In genomic region chr13:92356376-92356775, GRCm38 (mm10) we compare ENCODE assay signal across 10 mouse cellular contexts. TPM values are rescaled to one million over a fixed set of nuclear protein-coding genes. Genes with fewer than 3 reads are reported as not detected.
DNase-seq lines count a peak whose midpoint lies in the region; ATAC-seq lines count a peak whose summit lies in the region.
"Had no signal": no experiment of that assay in that cellular context is flagged by ENCODE, and none has a peak within 500 bp of the region (broad histone marks: within the 10 kb centered on the region; RNA-seq: fewer than 3 reads in every experiment).

No protein-coding gene starts in this region.

- no peaks in the 10 kb centered on the region for H3K9me3 ChIP-seq in kidney, embryonic 14.5 days (ENCODE audit: control insufficient read depth, low read length)
- no peaks in the 10 kb centered on the region for H3K9me3 ChIP-seq in embryonic facial prominence, embryonic 11.5 days (replicated peaks; ENCODE audit: control insufficient read depth, low read length)
- no peaks in the 10 kb centered on the region for H3K9me3 ChIP-seq in hindbrain, embryonic 12.5 days (replicated peaks)

- intact Hi-C loops in left cerebral cortex, postnatal 36 days (cut with DNase I), result loop anchor here (5.0 kb wide), 3 partner anchors 71 to 386 kb away; partner anchors contain the start of genes Ankrd34b and Fam151b

- H3K27me3 ChIP-seq in kidney, embryonic 14.5 days (ENCODE audit: control insufficient read depth, insufficient read depth, low read length), result no peaks in the 10 kb centered on the region
- H3K27me3 ChIP-seq in embryonic facial prominence, embryonic 11.5 days (ENCODE audit: control insufficient read depth, insufficient read depth, low read length), result no peaks in the 10 kb centered on the region
- no peaks in the 10 kb centered on the region for H3K27me3 ChIP-seq in hindbrain, embryonic 12.5 days

- peaks cover 17% of the 10 kb centered on the region for H3K36me3 ChIP-seq in kidney, embryonic 14.5 days (ENCODE audit: control insufficient read depth, insufficient read depth, low read length)
- no peaks in the 10 kb centered on the region for H3K36me3 ChIP-seq in embryonic facial prominence, embryonic 11.5 days (replicated peaks; ENCODE audit: control insufficient read depth, insufficient read depth, low read depth, low read length)
- peaks cover 5% of the 10 kb centered on the region; the same call in 1 of the 2 replicates for H3K36me3 ChIP-seq in hindbrain, embryonic 12.5 days

- H3K4me2 ChIP-seq in kidney, embryonic 14.5 days (replicated peaks; ENCODE audit: low read depth, low read length), result peak overlapping the region; percentile 91
- peak overlapping the region; percentile 70 for H3K4me2 ChIP-seq in embryonic facial prominence, embryonic 11.5 days (ENCODE audit: low read depth, low read length)
- peak overlapping the region; percentile 96 for H3K4me2 ChIP-seq in hindbrain, embryonic 12.5 days (replicated peaks)

- H3K27ac ChIP-seq in kidney, embryonic 14.5 days (ENCODE audit: low read depth, low read length), result no peak overlapping the region
- H3K27ac ChIP-seq in embryonic facial prominence, embryonic 11.5 days (replicated peaks; ENCODE audit: low read depth, low read length), result no peak overlapping the region
- H3K27ac ChIP-seq in hindbrain, embryonic 12.5 days, result no peak overlapping the region

- H3K9ac ChIP-seq in kidney, embryonic 14.5 days (ENCODE audit: low read depth, low read length), result peak overlapping the region; percentile 66; the same call in 1 of the 2 replicates
- H3K9ac ChIP-seq in embryonic facial prominence, embryonic 11.5 days (replicated peaks; ENCODE audit: low read length), result no peak overlapping the region
- no peak overlapping the region for H3K9ac ChIP-seq in hindbrain, embryonic 12.5 days

- 74% methylated on average over 7 of the region's 7 CpGs for WGBS in kidney, embryonic 14.5 days
- WGBS in embryonic facial prominence, embryonic 11.5 days, result 79% methylated on average over 7 of the region's 7 CpGs
- WGBS in hindbrain, embryonic 12.5 days, result 70% methylated on average over 7 of the region's 7 CpGs

- DNase-seq in kidney, adult 8-10 months, result no peak
- DNase-seq in embryonic facial prominence, embryonic 11.5 days (ENCODE audit: low spot score), result no peak
- DNase-seq in mesoderm, embryonic 11.5 days (ENCODE audit: low read depth, low spot score), result peak; percentile 25
- no peak for DNase-seq in layer of hippocampus, postnatal 25 days (ENCODE audit: extremely low spot score in 1 of 2, low spot score in 1 of 2)
- DNase-seq in B cell, adult 2 months, result no peak
- no peak for DNase-seq in left cerebral cortex, postnatal 36 days (ENCODE audit: low spot score in 2 of 2)

- H3K4me1 ChIP-seq in kidney, embryonic 14.5 days (ENCODE audit: control insufficient read depth, insufficient read depth, low read length), result peaks cover 20% of the 10 kb centered on the region; the same call in 1 of the 2 replicates
- H3K4me1 ChIP-seq in embryonic facial prominence, embryonic 11.5 days (ENCODE audit: control insufficient read depth, insufficient read depth, low read length), result no peaks in the 10 kb centered on the region; the same call in 1 of the 2 replicates
- H3K4me1 ChIP-seq in hindbrain, embryonic 12.5 days, result peaks cover 24% of the 10 kb centered on the region

- peak overlapping the region; percentile 76 for H3K4me3 ChIP-seq in kidney, embryonic 14.5 days (ENCODE audit: low read length)
- H3K4me3 ChIP-seq in embryonic facial prominence, embryonic 11.5 days (ENCODE audit: low read depth, low read length), result peak overlapping the region; percentile 59
- no peak overlapping the region for H3K4me3 ChIP-seq in hindbrain, embryonic 12.5 days

- no peak for ATAC-seq in kidney, embryonic 14.5 days (ENCODE audit: low FRiP score, low TSS enrichment)
- ATAC-seq in embryonic facial prominence, embryonic 11.5 days (replicated peaks; ENCODE audit: insufficient number of reproducible peaks, low FRiP score, low TSS enrichment, low read depth), result no peak
- no peak for ATAC-seq in hindbrain, embryonic 12.5 days (ENCODE audit: low FRiP score)

RNA-seq across cellular contexts. Expression of gene Msh3, which starts 1.6 kb away (rescaled TPM):
- 31.8 and 42.3 TPM in 2 replicates for polyA plus RNA-seq in kidney, embryonic 14.5 days (2014; fragmentation: Nextera tagmentation; extraction: Ambion mirVana)
- polyA plus RNA-seq in embryonic facial prominence, embryonic 11.5 days (2014; fragmentation: Nextera tagmentation; extraction: Ambion mirVana), result 38.5 and 45.6 TPM in 2 replicates
- 31.9 and 32.7 TPM in 2 replicates for polyA plus RNA-seq in hindbrain, embryonic 12.5 days (2016; fragmentation: Nextera tagmentation; extraction: Ambion mirVana)
- total RNA-seq in layer of hippocampus, postnatal 25 days (2021), result 10 to 100 TPM; 20.8 to 26.5 TPM
- 10 to 100 TPM; 19.0 to 25.1 TPM for total RNA-seq in left cerebral cortex, postnatal 36 days (2021)

RNA-seq across cellular contexts. Expression of gene Dhfr, which starts 1.9 kb away (rescaled TPM):
- polyA plus RNA-seq in kidney, embryonic 14.5 days (2014; fragmentation: Nextera tagmentation; extraction: Ambion mirVana), result 24.6 and 26.0 TPM in 2 replicates
- 25.5 and 28.1 TPM in 2 replicates for polyA plus RNA-seq in embryonic facial prominence, embryonic 11.5 days (2014; fragmentation: Nextera tagmentation; extraction: Ambion mirVana)
- 11.1 and 11.4 TPM in 2 replicates for polyA plus RNA-seq in hindbrain, embryonic 12.5 days (2016; fragmentation: Nextera tagmentation; extraction: Ambion mirVana)
- 1 to 10 TPM; 1.3 to 1.8 TPM for total RNA-seq in layer of hippocampus, postnatal 25 days (2021)
- 1 to 10 TPM; 1.6 to 1.7 TPM for total RNA-seq in left cerebral cortex, postnatal 36 days (2021)

RNA-seq across cellular contexts. Expression of gene Gm20379, which starts 50.6 kb away (rescaled TPM):
- polyA plus RNA-seq in kidney, embryonic 14.5 days (2014; fragmentation: Nextera tagmentation; extraction: Ambion mirVana), result 1.4 and 2.1 TPM in 2 replicates
- polyA plus RNA-seq in embryonic facial prominence, embryonic 11.5 days (2014; fragmentation: Nextera tagmentation; extraction: Ambion mirVana), result 0.82 and 0.87 TPM in 2 replicates
- 1.1 and 1.2 TPM in 2 replicates for polyA plus RNA-seq in hindbrain, embryonic 12.5 days (2016; fragmentation: Nextera tagmentation; extraction: Ambion mirVana)
- total RNA-seq in layer of hippocampus, postnatal 25 days (2021), result not detected
- not detected for total RNA-seq in left cerebral cortex, postnatal 36 days (2021)
- total RNA-seq: megakaryocyte-erythroid progenitor cell, adult 5-6 weeks had no signal
- polyA plus RNA-seq: spleen, adult 2 months had no signal
